In the genomic region with DNA sequence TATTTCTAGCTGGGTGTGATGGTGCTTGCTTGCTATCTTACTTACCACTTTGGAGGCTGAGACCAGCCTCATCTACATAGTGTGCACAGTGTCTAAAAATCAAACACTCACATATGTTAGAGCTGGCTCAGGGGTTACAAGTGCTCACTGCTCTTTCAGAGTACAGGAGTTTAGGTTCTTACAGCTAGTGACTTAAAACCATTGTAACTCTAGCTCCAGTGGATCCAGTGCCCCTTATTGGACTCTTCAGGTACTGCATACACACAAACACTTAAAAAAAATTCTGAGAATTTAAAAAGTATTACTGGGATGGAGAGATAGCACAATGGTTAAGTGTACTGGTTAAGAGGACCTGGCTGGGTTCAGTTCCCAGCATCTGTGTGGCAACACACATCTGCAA, we compare ENCODE assay signal across 12 mouse cellular contexts. TPM values are rescaled to one million over a fixed set of nuclear protein-coding genes. Genes with fewer than 3 reads are reported as not detected.
DNase-seq lines count a peak whose midpoint lies in the region; ATAC-seq and TF ChIP-seq lines count a peak whose summit lies in the region.
"Had no signal": no experiment of that assay in that cellular context is flagged by ENCODE, and none has a peak within 500 bp of the region (broad histone marks: within the 10 kb centered on the region; RNA-seq: fewer than 3 reads in every experiment).

No protein-coding gene starts in this region.

- H3K4me2 ChIP-seq in CH12.LX (ENCODE audit: insufficient read depth, low read depth, poor library complexity, severe bottlenecking): peak overlapping the region; percentile 87
- H3K4me2 ChIP-seq in embryonic facial prominence, embryonic 14.5 days (ENCODE audit: low read depth, low read length): no peak overlapping the region
- H3K4me2 ChIP-seq: liver, embryonic 13.5 days; stomach, embryonic 15.5 days had no signal

- H3K9ac ChIP-seq in CH12.LX (ENCODE audit: insufficient read depth, low read depth): peak overlapping the region; percentile 29; the same call in 1 of the 2 replicates
- no peak overlapping the region for H3K9ac ChIP-seq in embryonic facial prominence, embryonic 14.5 days (ENCODE audit: low read depth, low read length)
- H3K9ac ChIP-seq: liver, embryonic 13.5 days; stomach, embryonic 15.5 days had no signal

- no peak for TF ChIP-seq EP300 in CH12.LX (IDR thresholded peaks at IDR 0.05; ENCODE audit: low read length)

- H3K79me2 ChIP-seq in CH12.LX (replicated peaks; ENCODE audit: control insufficient read depth, extremely low read depth, insufficient read depth, poor library complexity, severe bottlenecking): no peaks in the 10 kb centered on the region

- H3K36me3 ChIP-seq in CH12.LX (replicated peaks in 1 of 2; ENCODE audit: control insufficient read depth in 1 of 2, insufficient read depth in 1 of 2, low read length in 1 of 2): peaks cover 0 to 5% of the 10 kb centered on the region in 2 experiments
- no peaks in the 10 kb centered on the region for H3K36me3 ChIP-seq in embryonic facial prominence, embryonic 14.5 days (ENCODE audit: control insufficient read depth, insufficient read depth, low read length)
- H3K36me3 ChIP-seq: liver, embryonic 13.5 days; stomach, embryonic 15.5 days had no signal

- no peak for TF ChIP-seq POLR2A in CH12.LX (IDR thresholded peaks at IDR 0.05; ENCODE audit: low read depth, low read length)

- ATAC-seq in embryonic facial prominence, embryonic 14.5 days (ENCODE audit: low read depth): 0 out of 2 replicates have a peak, but pooled peaks have one; percentile 30

- peak; percentile 78 for TF ChIP-seq CTCF in layer of hippocampus, adult 2 months (conservative IDR thresholded peaks at IDR 0.05)
- peak; percentile 37 to 88; a peak in 3 of 4 replicates for TF ChIP-seq CTCF in CH12.LX (conservative IDR thresholded peaks at IDR 0.05 in 1 of 2, IDR thresholded peaks at IDR 0.05 in 1 of 2; ENCODE audit: low read depth in 2 of 2, low read length in 2 of 2)

- DNase-seq in adrenal gland, postnatal 14 days: peak; percentile 21
- DNase-seq in adrenal gland, postnatal 4 days (ENCODE audit: low spot score in 2 of 2): no peak
- DNase-seq in layer of hippocampus, adult 2 months (ENCODE audit: low spot score in 2 of 2): no peak
- DNase-seq in layer of hippocampus, postnatal 14 days (ENCODE audit: low spot score in 2 of 2): no peak
- peak; percentile 67 for DNase-seq in CH12.LX (ENCODE audit: extremely low read depth)
- DNase-seq in embryonic facial prominence, embryonic 14.5 days (ENCODE audit: low spot score): no peak
- no peak for DNase-seq in spleen, postnatal 10 days (ENCODE audit: low spot score in 2 of 2)
- no peak for DNase-seq in thymus, postnatal 14 days
- DNase-seq: adrenal gland, adult 8-10 months; liver, embryonic 13.5 days; right cerebral cortex, adult 18-20 months had no signal

- in situ Hi-C loops in CH12.LX (cut with MboI; ENCODE audit: low pct_ligation_motif_present, low pct_unique_long_range_greater_than_20kb, low sequenced_read_pairs): loop anchor here (5.0 kb wide), 2 partner anchors 50 to 115 kb away; no protein-coding TSS in a partner anchor

- no peak overlapping the region for H3K4me3 ChIP-seq in layer of hippocampus, adult 2 months
- peak overlapping the region in 1 of 3 experiments; percentile 41 for H3K4me3 ChIP-seq in CH12.LX (replicated peaks in 1 of 3; ENCODE audit: low read depth in 2 of 3, low read length in 2 of 3, poor library complexity in 1 of 3)
- H3K4me3 ChIP-seq in embryonic facial prominence, embryonic 14.5 days (ENCODE audit: low read depth, low read length): no peak overlapping the region
- H3K4me3 ChIP-seq: liver, embryonic 13.5 days; stomach, embryonic 15.5 days had no signal

- H3K4me1 ChIP-seq in CH12.LX (ENCODE audit: control insufficient read depth in 1 of 2, insufficient read depth in 2 of 2): peaks cover 14 to 27% of the 10 kb centered on the region in 2 experiments
- no peaks in the 10 kb centered on the region for H3K4me1 ChIP-seq in embryonic facial prominence, embryonic 14.5 days (ENCODE audit: control insufficient read depth, insufficient read depth, low read length)
- H3K4me1 ChIP-seq: liver, embryonic 13.5 days; stomach, embryonic 15.5 days had no signal

- H3K9me3 ChIP-seq in CH12.LX (replicated peaks; ENCODE audit: low read length): no peaks in the 10 kb centered on the region
- no peaks in the 10 kb centered on the region for H3K9me3 ChIP-seq in embryonic facial prominence, embryonic 14.5 days (ENCODE audit: control insufficient read depth, low read length)
- H3K9me3 ChIP-seq: liver, embryonic 13.5 days; stomach, embryonic 15.5 days had no signal

- no peak overlapping the region for H3K27ac ChIP-seq in layer of hippocampus, adult 2 months
- peak overlapping the region; percentile 49; the same call in 1 of the 2 replicates for H3K27ac ChIP-seq in CH12.LX (ENCODE audit: insufficient read depth, low read depth)
- no peak overlapping the region for H3K27ac ChIP-seq in embryonic facial prominence, embryonic 14.5 days (replicated peaks; ENCODE audit: low read depth, low read length)
- H3K27ac ChIP-seq: liver, embryonic 13.5 days; stomach, embryonic 15.5 days had no signal

- dilution Hi-C loops in CH12.LX (cut with MboI; ENCODE audit: extremely low pct_ligation_motif_present, extremely low pct_unique_long_range_greater_than_20kb, low sequenced_read_pairs): no loop called here

- H3K27me3 ChIP-seq in CH12.LX (replicated peaks): no peaks in the 10 kb centered on the region
- H3K27me3 ChIP-seq in embryonic facial prominence, embryonic 14.5 days (replicated peaks; ENCODE audit: control insufficient read depth, insufficient read depth, low read length): no peaks in the 10 kb centered on the region
- H3K27me3 ChIP-seq: liver, embryonic 13.5 days; stomach, embryonic 15.5 days had no signal

- peak; percentile 92 for TF ChIP-seq RAD21 in CH12.LX (IDR thresholded peaks at IDR 0.05; ENCODE audit: low read depth, low read length)

TF ChIP-seq in CH12.LX, 34 proteins besides CTCF, POLR2A, EP300 and RAD21:
- TF ChIP-seq ZNF384 (IDR thresholded peaks at IDR 0.05; ENCODE audit: low read depth, low read length) (peak; percentile 84), ZC3H11A (IDR thresholded peaks at IDR 0.05; ENCODE audit: low read depth, low read length) (peak; percentile 36), MYC (IDR thresholded peaks at IDR 0.05; ENCODE audit: low read depth, low read length) (0 out of 2 replicates have a peak, but pooled peaks have one; percentile 10), SMC3 (IDR thresholded peaks at IDR 0.05; ENCODE audit: low read depth, low read length) (peak; percentile 75), PAX5 (IDR thresholded peaks at IDR 0.05; ENCODE audit: low read length) (no peak), JUND (conservative IDR thresholded peaks at IDR 0.05; ENCODE audit: low read depth, low read length) (0 out of 2 replicates have a peak, but pooled peaks have one; percentile 29)

RNA-seq across cellular contexts. Expression of a gene that starts 26.0 kb away (rescaled TPM):
- 8.8 and 10.7 TPM in 2 replicates for total RNA-seq in adrenal gland, postnatal 14 days (2021)
- total RNA-seq in adrenal gland, postnatal 4 days (2021): 10 to 100 TPM; 12.5 to 14.2 TPM
- 1 to 10 TPM; 7.1 to 7.8 TPM for total RNA-seq in layer of hippocampus, adult 2 months (2021)
- total RNA-seq in layer of hippocampus, postnatal 14 days (2021): 1 to 10 TPM; 7.3 to 8.6 TPM
- total RNA-seq in CH12.LX (2012; rRNA removed) (2.7 and 3.3 TPM in 2 replicates), CH12.LX (2014; rRNA removed) (4.1 and 4.6 TPM in 2 replicates)
- 4.4 and 5.9 TPM in 2 replicates for polyA plus RNA-seq in CH12.LX (2012; ENCODE audit: insufficient read length, low read depth)
- polyA plus RNA-seq in embryonic facial prominence, embryonic 14.5 days (2014; fragmentation: Nextera tagmentation; extraction: Ambion mirVana): 14.6 and 16.0 TPM in 2 replicates

RNA-seq across cellular contexts. Expression of a gene that starts 26.1 kb away (rescaled TPM):
- total RNA-seq in adrenal gland, postnatal 14 days (2021): 891 and 1,093 TPM in 2 replicates
- total RNA-seq in adrenal gland, postnatal 4 days (2021): 100 to 1,000 TPM; 429 to 512 TPM
- total RNA-seq in layer of hippocampus, adult 2 months (2021): 100 to 1,000 TPM; 338 to 346 TPM
- 100 to 1,000 TPM; 458 to 509 TPM for total RNA-seq in layer of hippocampus, postnatal 14 days (2021)
- total RNA-seq in CH12.LX (2012; rRNA removed): 346 and 405 TPM in 2 replicates
- 499 and 557 TPM in 2 replicates for total RNA-seq in CH12.LX (2014; rRNA removed)
- 357 and 399 TPM in 2 replicates for polyA plus RNA-seq in CH12.LX (2012; ENCODE audit: insufficient read length, low read depth)
- 613 and 705 TPM in 2 replicates for polyA plus RNA-seq in embryonic facial prominence, embryonic 14.5 days (2014; fragmentation: Nextera tagmentation; extraction: Ambion mirVana)

Comparison
In these comparisons a context has a peak if more than half of its experiments do, and no peak if none do; other contexts are left out.
1. DNase-seq: peak in adrenal gland, postnatal 14 days (single experiment) and CH12.LX (single experiment); none in adrenal gland, postnatal 4 days (0 of 2), layer of hippocampus, adult 2 months (0 of 2), layer of hippocampus, postnatal 14 days (0 of 2), embryonic facial prominence, embryonic 14.5 days (single experiment), spleen, postnatal 10 days (0 of 2) and thymus, postnatal 14 days (single experiment).